Mouse (Mus musculus) Muller cell, postnatal 12 days (primary cell): ENCODE data around the gene Kcnh2.
A peak's percentile ranks its signal among the peaks of the same experiment; 100 is the strongest.
"Not testable (repeated sequence)": the region's sequence is repeated elsewhere in the genome, so short reads cannot be mapped to it uniquely, and the experiment has no call there.

Experiments
- DNase-seq: peaks from one replicate; pipeline ENCODE4 v3.0.0-alpha.2; 2015; ENCODE audit errors: inconsistent ontology term

The Kcnh2 gene

GRCm38 (mm10) chr5:24351278-24351677 lies at the start of gene Kcnh2:
Gene Kcnh2, minus strand, starts transcription at chr5:24351604.
- no peak for DNase-seq

DNA sequence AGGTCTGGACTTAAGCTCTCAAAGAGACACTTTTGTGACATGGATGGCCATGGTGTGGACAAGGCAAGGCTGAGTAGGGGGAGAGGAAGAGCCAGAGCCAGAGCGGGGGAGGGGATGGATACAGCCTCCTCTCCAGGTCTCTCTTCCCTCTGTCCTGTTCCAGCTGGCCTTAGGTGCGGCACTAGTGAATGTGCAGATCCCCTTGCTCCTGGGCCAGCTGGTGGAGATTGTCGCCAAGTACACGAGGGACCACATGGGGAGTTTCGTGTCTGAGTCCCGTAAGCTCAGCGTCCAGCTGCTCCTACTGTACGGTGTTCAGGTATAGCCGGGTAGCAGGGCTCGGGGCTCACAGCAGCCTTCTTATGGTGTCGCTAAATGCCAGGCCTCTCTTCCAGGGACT lies 49.0 kb upstream of the Kcnh2 start:
- DNase-seq = no peak

DNA sequence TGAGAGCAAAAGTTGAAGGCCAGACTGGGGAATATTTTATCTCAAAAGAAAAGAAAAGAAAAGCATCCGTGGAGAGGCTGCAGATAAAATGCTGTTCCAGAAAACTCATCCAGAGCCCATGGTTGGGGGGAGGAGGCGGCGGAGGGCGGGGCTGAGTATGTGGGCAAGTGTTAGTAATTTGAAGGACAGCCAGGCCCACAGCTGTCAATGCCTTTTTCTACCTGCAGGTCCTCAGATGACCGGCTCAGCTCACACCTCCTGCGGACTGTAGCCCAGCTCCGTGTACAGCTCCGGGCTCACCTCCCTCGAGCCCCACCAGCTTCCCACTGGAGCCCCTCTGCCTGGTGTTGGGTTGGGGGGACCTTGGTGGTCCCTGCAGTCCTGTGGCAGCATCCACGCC lies 48.3 kb upstream of the Kcnh2 start:
- no peak for DNase-seq

GRCm38 (mm10) chr5:24396254-24396653 lies 44.9 kb upstream of the Kcnh2 start:
- DNase-seq = not testable (repeated sequence)

DNA sequence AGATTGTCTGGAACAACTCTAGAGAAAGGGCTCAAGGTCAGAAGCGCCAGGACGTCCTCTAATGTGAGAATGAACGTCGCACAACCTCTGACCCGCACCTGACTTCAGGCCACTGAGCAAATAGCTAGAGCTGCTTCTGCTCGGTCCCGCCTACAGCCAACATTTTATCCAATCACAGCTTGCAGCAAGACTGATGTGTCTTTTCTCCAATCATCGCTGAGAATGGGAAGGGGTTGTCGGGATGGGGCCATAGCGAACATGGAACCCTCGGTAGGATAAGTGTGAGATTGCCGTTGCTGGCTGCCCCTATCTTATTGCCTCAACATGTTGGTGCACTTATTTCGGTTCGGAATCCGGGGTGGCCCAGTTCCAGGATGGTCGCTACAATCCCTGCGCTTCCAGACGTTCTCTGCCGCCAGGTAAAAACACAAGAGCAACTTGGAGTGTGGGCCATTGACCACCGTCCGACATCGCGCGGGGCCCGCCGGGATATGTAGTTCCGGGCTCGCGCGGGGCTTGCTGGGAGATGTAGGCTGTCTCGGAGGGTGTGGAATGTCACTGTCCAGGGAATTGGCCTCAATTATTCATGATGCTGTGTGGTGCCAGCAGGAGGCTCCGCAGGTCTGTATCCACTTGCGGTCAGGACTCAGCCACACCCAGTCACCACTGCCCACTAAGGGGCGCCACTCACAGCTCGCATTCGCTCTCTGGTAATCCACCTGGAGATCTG lies 42.9 kb upstream of the Kcnh2 start:
- DNase-seq = peak; percentile 99

GRCm38 (mm10) chr5:24393392-24393997 lies 42.1 kb upstream of the Kcnh2 start, which contains the start of gene Abcb8:
Gene Abcb8, plus strand, starts transcription at chr5:24393663.
- peak; percentile 83 for DNase-seq

DNA sequence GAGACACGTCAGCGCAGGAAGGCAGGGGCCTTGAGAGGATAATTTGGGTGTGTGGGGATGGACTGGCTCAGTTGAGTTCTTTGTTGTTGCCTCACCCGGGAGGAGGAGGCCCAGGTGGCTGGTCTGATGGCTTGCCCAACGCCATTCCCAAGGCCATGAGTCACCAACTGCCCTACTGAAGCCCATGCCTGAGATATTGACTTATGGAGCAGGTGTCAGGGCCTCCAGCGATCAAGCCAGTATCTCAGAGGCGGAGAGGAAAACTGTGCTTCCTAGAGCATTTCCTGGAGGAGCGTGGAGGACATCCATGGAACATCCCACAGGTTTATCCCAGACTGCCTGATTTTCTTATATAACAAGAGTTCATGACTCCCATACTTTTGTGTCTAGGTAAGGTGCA lies 41.3 kb upstream of the Kcnh2 start:
- DNase-seq = no peak

DNA sequence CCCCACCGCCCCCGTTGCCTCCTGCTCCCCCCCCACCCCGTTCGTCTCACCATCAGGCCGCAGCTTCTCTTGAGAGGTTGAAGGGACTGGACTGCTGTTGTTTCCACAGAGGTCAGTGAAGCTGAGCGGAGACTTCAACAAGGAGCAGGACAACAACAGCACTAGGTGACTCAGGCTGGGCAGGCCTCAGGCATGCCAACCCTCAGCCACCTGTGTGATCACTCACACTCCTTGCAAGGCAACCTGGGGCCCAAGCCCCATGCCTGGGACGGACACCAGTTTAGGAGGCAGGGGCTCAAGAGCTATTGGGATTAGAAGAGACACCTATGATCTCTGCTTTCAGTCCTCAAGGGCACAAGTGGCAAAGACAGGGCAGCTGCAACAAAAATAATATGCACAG lies 40.5 kb upstream of the Kcnh2 start, which contains the start of gene Atg9b:
TSS of gene Atg9b (minus strand) at position 280 of the 400 bp plus-strand sequence.
- no peak for DNase-seq

DNA sequence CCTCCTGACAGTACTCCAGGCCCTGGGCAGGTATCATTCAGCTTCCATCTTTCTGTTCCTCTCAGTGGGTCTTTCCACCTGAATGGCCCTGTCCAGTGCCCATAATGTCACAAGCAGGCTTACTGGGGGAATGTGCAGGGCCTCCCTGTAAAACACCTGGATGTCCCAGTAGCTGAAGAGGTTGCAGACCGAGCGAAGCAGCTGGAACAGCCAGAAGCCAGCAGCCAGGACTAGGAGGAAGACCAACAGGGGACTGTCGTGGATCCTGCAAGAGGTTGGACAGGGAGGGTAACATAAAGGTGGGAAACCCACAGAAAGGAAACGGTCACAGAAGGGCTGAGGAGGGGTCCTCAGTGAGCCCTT lies 38.2 kb upstream of the Kcnh2 start:
- DNase-seq = no peak

GRCm38 (mm10) chr5:24389011-24389657 lies 37.7 kb upstream of the Kcnh2 start:
- DNase-seq = no peak

GRCm38 (mm10) chr5:24388246-24388915 lies 37.0 kb upstream of the Kcnh2 start:
- no peak for DNase-seq

DNA sequence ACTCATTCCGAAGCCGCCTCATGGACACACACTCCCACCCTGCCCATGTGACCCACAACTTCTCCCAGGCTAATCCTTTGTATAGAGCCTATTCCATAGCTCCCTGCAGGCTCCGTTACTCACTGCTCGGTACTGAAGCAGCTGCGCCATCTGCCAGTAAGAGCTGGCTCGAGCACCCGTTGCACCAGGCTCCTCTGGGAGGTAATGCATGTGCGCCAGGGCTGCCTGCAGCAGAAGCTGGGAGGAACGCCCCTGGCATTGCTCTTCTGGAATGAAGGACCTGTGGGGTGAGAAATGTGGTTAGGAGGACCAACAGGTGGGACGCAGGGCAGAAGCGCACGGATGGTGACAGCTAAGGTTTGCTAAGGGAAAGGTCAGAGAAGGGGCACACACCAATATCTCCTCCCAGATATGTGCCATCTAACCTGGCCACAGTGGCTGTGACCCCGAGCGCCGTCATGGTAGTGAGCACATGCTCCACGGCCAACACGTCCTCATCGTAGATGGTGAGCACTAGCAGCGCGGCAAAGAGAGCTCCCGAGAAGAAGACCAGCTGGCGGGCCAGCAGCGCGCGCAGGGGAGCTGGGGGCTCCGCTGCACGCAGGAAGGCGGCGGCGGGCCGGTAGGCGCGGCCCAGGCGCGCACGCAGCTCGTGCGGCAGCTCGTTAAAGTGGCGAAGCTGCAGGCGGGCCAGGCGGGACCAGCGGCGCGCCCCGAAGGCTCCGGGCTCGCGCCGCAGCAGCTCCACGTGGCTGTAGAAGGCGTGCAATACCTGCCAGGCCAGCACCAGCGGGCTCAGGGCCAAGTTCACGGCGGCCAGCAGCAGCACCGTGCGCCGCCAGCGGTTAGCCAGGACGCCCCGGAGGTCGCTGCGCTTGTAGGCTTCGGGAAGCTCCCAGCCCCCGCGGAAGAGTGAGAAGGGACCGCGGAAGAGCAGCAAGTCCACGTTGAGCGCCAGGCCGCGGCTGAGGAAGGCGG lies 36.1 kb upstream of the Kcnh2 start:
- peak; percentile 46 for DNase-seq

DNA sequence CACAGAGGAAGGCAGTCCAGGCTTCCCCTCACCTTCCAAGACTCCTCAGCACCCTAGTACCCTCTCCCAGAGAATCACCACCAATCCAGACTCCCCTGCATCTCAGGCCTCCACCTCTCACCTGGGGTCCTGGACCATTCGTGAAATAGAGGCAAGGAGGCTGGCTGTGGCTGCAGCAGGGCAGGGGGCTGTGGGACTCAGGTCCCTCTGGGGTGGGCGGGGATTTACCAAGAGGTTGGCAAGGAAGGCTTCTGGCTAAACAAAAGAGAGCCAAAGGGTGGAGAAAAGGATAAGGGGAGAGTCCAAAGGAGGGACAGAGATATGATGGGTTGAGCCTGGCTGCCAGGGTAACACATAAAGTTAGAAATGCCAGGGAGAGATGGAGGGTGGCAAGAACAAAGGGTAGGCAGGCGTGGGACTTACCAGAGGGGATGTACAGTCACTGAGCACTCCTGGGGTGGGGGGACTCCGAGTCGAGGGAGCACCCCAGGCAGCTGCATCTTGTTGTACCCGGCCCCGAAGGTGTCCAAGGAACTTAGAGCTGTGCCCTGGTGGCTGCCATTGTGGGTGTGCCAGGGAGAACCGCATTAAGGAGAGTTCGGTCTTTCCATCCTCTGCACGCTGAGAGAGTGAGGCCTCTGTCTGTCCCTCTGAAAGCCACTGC lies 34.6 kb upstream of the Kcnh2 start:
- no peak for DNase-seq

DNA sequence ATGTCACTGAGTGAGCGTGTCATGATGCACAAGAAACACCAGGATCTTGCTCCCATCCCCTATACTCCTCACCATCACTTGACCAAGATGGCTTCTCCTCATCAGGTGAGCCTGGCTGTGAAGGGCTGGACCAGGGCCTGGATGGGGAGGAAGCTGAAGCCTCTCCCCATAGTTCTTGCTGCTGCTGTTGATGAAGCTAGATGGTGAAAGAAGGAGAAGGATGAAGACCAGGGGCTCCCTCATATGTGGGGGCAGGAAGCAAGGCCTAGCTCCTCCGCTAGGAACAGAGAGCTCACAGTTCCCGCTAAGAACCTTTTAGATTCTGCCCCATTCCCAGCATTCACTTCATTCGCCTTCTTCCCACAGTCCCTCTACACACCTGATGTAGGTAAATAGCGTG lies 34.0 kb upstream of the Kcnh2 start:
- DNase-seq = no peak

DNA sequence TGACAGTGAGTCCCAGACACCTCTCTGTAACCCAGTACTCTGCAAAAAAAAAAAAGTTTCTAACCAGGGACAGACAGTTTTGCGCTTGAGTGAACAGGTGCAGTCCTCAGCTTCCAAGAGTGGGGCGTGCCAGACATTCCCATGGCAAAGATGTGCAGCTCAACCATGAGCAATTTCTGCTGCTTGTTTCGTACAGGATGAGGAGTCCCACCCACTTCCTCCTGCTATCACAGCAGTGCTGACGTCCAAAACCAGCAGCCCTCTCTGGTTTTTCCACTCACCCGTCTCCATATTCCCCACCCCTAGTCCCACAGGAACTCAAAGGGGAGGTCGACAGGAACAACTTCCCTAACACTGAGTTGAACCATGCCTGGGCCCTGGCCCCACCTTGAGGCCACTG lies 33.0 kb upstream of the Kcnh2 start:
- DNase-seq = no peak

DNA sequence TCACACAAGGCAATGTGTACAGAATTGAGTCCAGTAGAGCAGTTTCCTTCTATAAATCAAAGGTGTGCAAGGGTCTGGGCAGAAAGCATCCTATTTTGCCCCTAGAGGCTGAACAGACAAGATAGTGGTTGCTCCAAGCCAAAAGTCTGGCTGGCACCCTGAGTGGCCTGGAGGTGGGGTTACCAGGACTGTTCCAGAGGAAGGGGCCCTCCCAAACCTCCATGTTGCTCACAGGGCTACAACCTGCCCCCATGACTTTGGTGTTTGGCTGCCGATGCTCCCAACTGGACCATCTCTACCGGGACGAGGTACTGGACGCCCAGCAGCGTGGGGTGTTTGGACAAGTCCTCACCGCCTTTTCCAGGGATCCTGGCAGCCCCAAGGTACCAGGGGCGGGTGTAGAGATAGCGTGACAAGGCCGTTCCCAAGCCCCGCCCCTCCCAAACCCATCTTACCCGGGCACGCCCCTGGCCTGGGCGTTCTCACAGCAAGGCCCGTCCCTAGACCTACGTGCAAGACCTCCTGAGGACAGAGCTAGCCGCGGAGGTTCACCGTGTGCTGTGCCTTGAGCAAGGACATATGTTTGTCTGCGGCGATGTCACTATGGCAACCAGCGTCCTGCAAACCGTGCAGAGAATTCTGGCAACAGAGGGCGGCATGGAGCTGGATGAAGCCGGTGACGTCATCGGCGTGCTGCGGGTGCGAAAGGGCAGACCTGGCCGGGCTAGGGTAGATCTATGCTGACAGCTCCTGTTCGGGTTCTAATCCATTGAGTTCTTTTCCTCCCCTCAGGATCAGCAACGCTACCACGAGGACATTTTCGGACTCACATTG lies 31.8 kb upstream of the Kcnh2 start:
- peak; percentile 83 for DNase-seq

GRCm38 (mm10) chr5:24381988-24382387 lies 30.6 kb upstream of the Kcnh2 start:
- no peak for DNase-seq

DNA sequence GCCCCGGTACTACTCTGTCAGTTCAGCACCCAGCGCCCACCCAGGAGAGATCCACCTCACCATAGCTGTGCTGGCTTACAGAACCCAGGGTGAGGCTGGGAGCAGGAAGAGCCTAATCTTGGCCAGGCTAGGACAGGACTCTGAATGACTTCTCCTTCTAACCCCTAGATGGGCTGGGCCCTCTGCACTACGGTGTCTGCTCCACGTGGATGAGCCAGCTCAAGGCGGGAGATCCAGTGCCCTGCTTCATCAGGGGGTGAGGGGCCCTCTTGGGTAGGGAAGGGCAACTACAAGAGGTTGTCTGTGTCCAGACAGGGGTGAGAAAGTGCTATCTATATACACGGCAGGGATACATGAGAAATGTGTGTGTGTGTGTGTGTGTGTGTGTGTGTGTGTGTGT lies 30.1 kb upstream of the Kcnh2 start:
- no peak for DNase-seq

GRCm38 (mm10) chr5:24380499-24380898 lies 29.1 kb upstream of the Kcnh2 start:
- DNase-seq = no peak

DNA sequence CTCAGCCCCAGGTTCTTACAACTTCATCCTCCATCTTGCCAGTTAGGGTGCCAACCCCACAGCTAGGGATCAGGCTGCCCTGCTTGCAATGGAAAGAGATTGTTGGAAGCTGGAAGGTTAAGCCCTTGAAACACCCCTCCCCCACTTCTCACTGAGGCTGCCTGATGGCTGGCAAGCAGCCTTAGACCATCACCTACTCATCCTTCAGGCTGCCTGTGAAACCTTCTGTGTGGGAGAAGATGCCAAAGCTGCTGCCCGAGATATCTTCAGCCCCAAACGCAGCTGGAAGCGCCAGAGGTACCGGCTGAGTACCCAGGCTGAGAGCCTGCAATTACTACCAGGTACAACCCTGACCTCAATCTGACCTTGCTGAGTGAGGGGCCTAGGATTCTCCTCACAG lies 28.1 kb upstream of the Kcnh2 start:
- no peak for DNase-seq
